Mouse (Mus musculus) A20 (cell line): ENCODE measurements around the gene Tmem19.

Source experiments
- DNase-seq: peaks from one replicate; pipeline ENCODE4 v3.0.0-alpha.2; 2011; ENCODE audit warnings: low read depth, low spot score

Tmem19 gene

DNA sequence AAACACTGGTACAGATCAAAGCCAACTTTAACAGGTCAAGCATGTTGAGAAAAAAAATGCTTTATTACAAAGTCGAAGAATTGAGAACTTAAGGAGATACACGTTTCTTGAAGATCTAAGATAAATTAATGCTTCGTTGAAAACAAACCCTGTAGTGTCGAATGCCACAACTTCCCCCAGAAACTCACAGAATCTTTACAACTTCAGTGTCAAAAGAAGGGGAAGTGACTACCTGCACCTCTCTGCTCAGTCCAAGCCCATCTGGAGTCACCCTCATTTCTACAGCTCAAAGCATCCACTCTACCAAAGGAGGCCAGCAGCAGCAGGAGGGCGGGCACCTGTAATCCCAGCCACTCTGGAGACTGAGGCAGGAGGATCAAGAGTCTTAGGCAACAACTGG lies 50.1 kb downstream of the Tmem19 start:
- peak; percentile 86 for DNase-seq

DNA sequence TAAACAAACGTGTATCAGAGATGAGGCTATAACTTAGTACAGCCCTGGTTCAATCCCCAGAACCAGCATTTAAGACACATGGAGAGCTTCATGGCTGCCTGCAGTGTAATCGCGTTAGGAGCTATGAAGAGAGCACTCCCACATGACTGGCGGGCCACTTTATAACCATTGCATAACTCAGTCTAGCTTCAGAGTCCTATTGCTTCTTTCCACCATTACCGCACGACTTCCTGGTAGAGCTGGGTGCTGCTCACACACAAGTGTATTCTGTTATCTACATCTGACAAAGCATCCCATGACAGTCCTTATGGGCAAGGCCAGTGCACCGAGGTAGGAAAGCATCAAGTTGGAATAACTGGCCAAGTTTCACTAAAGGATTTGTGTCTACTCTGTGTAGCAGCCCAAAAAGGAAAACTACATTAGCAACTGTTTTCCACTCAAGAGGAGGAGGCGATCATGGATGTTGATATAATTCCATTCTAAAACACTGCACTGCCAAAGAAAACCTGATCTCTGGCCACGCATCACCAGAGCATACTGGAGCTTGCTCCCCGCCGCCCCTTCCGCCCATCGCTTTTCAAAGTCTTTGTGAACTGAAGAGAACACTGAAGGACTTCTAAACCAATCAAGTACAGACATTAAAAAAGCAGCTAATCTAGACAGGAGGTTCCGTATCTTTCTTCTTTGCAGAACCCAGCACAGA lies 50.9 kb downstream of the Tmem19 start:
- no peak for DNase-seq

DNA sequence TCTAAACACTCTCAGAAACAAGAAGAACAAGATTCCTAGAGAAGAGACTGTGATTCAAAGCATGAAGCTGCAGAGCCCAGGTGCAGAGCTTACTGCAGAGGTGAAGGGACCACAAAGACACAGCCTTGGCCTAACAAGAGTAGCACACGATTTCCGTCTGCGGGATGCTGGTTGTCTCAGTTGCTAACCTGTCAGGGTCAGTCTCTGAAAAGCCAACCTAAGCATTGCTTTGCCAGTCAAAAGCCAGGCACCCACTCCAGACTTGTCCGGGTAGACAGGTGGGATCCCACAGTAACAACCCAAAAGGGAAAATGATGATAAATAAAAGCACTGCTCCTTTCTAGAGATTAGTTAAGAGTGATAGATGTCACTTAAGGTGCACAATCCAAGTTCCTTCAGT lies 53.1 kb downstream of the Tmem19 start:
- no peak for DNase-seq

DNA sequence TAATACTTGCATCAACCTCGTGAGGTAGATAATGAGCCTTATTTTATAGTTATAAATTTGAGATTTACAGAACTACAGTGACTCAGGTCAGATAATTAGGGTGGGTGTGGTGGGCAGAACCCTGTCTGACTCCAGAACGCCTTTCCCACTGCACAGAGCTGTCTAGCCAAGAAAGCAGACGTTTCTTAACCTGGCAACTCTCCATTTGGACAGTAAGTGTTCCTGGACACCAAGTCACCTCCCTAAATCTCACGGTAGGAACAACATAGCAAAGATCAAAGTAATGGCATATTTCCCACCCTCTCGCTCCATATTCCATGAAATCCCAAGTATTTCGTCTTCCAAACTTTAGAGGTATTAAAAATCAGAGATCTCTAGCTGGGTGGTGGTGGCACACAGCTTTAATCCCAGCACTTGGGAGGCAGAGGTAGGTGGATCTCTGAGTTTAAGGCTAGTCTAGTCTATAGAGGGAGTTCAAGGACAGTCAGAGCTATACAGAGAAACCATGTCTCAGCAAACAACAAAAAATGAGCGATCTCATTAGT lies 54.9 kb downstream of the Tmem19 start:
- DNase-seq, result no peak

DNA sequence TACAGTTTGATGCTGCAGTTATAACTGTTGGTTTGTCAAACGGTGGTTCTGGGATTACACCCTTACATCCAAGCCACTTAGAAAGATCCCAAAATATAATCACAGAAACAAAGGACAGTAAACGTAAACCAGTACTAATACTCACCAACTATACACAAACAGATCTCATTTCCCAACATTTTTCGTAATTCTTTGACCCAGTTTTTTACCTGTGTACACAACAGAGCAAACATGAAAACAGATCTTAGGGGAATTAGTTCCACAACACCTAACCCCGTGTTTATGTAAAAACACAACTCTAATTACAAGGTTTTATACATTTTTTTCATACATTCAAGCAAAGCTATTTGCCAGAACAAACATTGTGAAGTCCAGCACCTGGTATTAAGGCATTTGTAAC lies 63.6 kb downstream of the Tmem19 start:
- DNase-seq, result no peak

DNA sequence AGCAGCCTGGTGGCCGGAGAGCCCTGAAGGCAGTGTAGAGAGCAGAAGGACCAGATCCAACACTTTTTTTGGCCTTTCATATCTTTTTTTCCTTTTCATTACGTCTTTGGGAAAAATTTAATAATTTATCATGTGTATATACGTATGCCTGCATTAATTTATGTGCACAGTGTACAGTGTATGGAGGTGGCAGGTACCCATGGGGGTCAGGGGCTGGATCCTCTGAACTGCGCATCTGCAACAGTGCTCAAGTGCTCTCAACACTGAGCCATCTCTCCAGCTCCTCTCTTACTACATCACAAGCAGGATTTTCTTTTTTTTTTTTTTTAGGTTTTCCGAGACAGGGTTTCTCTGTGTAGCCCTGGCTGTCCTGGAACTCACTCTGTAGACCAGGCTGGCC lies 64.7 kb downstream of the Tmem19 start:
- DNase-seq, result no peak

DNA sequence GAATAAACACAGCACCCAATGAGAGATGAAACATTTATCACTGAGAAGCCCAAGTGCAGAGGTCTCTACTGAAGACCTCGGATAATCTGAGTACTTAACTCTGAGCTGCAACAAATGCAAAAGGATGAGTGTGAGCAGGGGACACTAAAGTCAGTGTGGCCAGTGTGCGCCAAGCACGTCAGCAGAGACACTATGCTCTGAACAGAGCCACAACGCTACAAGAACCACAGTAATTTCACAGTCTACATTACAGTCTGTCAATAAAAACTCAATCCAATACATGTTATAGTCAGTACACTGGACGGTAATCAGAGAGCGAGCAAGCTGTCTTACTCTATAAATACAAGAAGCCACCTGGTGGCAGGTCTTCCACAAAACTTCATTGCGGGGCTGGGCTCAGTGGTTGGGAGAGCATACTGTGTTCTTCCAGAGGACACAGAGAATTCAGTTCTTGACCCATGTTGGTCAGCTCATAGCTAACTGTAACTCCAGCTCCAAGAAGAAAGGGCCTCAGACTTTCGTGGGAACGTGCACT lies 65.8 kb downstream of the Tmem19 start:
- DNase-seq, result no peak

DNA sequence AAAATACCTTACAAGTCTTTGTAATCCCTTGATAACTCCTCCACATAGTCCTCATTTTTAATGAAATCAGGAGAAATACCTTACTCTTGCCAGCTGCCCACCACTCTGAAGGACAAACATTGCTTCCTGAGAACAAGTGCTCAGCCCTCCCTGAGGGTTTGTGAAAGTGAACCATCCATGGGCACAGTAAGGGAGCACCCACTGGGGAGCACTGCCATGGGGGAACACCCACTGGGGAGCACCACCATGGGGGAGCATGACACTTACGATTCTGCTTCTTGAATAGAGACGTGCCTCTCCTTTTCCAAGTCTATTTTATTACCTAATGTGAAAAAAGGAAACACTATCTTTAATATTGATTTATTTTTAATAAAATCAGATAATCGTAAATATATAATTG lies 67.1 kb downstream of the Tmem19 start:
- DNase-seq, result no peak

DNA sequence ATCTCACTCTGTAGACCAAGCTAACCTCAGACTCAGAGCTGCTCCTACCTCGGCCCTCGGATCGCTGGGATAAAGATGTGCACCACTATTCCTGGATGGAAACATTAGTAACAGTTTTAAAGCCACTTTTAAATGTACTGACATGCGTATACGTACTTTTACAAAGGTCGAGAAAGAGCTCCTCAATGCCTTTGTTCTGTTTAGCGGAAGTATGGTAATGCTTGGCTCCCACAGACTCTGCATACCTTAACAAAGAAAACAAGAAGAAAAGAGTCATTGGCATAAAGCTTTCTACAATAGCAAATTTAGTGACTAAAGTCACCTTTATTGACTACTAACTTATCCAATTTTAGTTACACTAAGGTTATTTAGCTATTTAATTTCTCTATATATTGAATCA lies 67.6 kb downstream of the Tmem19 start:
- DNase-seq, result no peak

DNA sequence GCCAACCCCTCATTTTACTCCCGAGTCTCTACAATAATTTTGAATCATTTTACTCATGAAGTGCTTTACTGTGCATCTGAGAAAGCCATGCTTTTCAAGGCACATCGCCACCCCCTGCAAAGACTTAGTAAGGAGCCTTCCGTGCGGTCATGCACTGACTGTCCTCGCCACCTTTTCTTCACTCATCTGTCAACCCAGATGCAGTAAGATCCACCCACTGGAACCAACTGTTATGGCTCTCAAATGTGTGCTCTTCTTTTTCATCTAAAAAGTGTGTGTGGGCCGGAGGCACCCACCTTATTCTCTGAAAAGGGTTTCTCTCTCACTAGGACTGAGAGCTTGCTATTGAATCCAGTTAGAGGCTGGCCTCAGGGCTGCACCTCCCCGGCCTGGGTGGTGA lies 68.4 kb downstream of the Tmem19 start:
- no peak for DNase-seq

DNA sequence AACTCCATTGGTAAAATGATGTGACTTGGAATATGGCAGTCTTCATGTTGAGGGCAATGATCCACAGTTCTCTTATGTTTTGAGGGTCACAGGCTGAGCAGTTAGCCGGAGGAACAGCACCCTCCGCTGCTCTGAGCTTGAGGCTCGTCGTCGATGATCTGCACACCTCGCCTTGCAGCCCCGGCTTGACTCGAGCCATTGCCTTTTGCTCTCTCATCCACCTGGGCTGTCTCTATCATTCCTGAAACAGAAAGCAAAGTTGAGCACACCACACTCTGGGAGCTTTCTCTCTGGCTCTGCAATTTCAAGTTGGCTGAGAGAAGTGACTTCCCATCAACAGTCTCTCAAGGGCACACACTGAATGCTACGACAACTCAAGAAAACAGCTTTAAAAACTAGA lies 71.6 kb downstream of the Tmem19 start:
- no peak for DNase-seq
